Mouse (Mus musculus) lung, postnatal 4 days (tissue): ENCODE measurements at regions not wholly inside any gene's neighbourhood (a gene's known extent, or its start where the extent isn't known, plus 50 kb on each side); places are given as distances from the start of the nearest gene placed in this dataset.

Source experiments
- DNase-seq, 2 experiments: peaks; one replicate each; pipeline ENCODE4 v3.0.0; 2021

DNA sequence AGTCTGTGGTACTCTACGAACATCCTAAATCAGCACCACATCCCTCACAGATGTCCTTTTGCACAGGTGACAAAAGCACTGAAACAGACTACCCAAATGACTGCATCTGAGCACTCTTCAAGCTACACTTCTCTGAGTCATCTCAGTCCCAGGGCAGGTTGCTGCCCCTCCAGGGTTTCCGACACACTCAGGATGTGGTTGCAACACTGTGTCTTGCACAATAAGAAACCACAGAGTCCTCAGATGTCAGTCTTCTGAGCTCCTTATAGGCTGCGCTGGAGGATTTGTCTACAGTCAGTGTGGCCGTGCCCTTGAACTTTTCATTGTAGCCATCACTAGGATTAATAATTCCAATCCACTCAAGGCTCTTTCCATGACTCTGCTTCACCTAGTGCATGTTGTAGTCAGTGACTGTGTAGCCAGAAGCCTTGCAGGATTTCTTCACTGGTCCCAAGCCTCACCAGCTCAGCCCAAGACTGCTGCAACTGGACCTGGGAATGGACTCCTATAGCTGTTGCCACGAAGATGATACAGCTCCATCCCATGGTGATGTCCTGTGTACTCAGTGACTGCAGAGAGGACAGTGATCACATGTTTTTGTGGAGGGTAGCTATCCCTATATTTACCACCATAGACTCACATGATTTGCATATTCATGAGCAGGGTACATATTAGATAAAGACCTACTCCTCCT is 1103.3 kb upstream of the Tenm3 start:
- no peak for DNase-seq

DNA sequence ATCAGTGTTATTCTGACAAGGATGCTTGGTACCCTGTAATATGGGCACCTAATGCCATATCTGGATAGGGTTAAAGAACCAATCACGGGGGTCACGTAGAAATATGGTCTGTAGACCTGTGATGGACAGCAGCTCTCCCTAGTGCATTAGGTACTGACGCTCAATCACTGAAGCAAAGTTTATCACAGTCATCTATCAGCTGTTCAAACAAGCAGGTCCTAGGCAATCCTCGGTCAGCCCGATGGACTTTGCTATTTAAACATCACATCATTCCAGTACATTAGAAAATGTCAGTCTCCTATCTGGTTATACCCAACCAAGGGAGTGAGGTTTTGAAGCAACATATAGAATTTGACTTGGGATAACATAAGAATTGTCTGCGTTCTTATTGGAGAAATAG is 1088.4 kb upstream of the Tenm3 start:
- DNase-seq = no peak

DNA sequence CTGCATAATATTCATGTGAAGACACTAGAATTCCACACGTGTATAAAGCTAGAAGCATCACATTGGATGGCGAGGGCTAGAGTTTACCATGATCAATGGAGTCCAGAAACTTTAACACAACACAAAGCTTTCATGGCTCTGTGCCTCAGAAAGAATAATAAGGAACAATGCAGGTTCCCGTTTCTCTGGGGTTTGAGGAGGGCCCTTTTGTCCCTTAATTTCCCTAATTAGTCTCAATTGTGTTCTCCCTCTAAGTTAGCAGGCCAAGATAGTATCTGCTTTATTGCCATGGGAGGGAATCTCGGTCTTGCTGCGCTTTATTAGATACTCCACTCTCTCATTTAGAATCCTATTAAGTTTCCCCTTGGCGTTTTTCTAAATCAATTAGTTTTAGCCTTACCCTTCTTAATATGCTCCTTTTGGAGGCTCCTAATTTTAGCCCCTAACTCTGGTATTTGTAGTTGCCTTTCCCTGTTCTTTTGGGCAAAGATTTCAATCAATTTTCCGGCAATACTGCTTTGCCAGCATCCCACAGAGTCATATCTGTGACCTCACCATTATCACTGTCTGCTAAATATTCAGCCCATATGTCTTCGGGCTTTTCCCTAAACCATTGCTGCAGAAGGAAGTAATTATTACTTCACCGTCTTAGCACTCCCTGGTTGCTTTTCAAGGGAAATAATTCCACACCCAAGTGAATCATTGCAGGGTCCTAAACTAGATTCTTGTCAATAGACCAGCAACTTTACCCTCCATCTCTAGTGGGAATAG is 1082.8 kb upstream of the Tenm3 start:
- no peak for DNase-seq

DNA sequence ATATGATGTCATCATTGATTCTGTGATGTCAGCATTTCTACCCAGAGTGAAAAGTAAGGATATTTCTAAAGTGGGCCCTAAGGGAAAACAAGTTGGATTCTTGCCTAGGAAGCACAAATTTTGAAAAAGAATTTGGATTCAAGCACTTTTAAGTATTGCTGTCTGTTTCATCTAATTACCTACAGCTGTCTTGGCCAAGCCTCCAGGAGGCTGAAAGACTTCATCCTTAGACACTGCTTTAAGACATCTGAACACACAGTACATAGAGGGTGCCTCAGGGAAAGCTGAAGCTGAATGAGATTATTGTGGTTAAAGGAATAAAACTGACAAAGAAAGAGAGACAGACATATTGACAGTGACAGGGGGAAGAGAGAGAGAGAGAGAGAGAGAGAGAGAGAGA is 1061.3 kb upstream of the Tenm3 start:
- DNase-seq = no peak

DNA sequence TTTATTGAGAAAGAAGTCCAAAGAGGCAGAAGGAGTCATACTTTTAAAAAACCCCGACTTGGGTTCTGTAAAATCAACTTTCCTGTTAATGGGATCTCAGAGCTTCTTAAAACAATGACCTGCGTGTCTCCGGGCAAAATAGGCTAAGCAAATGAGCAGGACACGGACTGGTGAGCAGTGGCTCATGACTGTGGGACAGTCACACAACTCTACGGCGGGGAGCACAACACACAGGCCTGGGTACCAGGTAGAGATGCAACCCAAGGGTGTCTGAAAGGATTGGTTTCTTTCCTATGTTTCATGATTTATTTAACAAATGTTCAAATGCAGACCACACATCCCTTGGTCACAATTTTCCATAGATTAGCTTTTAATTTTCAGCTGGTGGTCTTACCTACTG is 1058.3 kb upstream of the Tenm3 start:
- no peak for DNase-seq

DNA sequence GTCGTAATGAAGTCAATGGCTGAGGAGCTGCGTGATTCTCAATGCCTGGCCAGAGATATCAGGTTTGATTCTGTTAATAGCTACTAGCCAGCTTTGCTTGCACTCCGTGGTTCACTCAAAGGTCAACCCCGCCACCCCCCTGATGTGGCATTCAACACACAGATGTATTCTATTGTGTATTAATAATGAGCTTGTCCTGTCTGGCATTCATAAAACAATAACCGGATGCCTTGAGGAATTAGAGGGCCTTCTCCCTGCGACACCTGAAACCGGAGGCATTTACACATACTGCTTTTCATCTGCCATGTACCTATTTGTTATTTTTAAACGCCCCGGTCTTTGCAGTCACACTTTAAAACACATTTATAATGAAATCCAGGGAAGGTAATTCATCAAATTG is 1057.8 kb upstream of the Tenm3 start:
- peak in 1 of 2 experiments; percentile 24 for DNase-seq
